Mouse (Mus musculus): ENCODE data around the gene Speg. TPM values are rescaled to one million over a fixed set of nuclear protein-coding genes. Genes with fewer than 3 reads are reported as not detected.

The Speg gene
- 5.7 and 11.3 TPM in 2 replicates for polyA plus RNA-seq (2012; ENCODE audit: insufficient read depth, insufficient read length, missing spikeins)

GRCm38 (mm10) chr1:75374950-75375936 is at the start of gene Speg:
TSS of gene Speg (plus strand) at chr1:75375297.
- peak within 1 kb of the TSS; percentile 45 for H3K4me3 ChIP-seq (ENCODE audit: insufficient read depth, low read depth, low read length)
- peaks cover 4% of the 10 kb centered on the region; the same call in 1 of the 2 replicates for H3K4me1 ChIP-seq (ENCODE audit: control insufficient read depth, insufficient read depth, insufficient read length, low read length)
- H3K27ac ChIP-seq (replicated peaks; ENCODE audit: low read depth, low read length): peak within 1 kb of the TSS; percentile 36

GRCm38 (mm10) chr1:75327461-75327860 is 47.6 kb upstream of the Speg start:
- H3K27ac ChIP-seq (replicated peaks; ENCODE audit: low read depth, low read length): no peak overlapping the region
- no peak overlapping the region for H3K4me3 ChIP-seq (ENCODE audit: insufficient read depth, low read depth, low read length)
- H3K4me1 ChIP-seq (ENCODE audit: control insufficient read depth, insufficient read depth, insufficient read length, low read length): no peaks in the 10 kb centered on the region

GRCm38 (mm10) chr1:75331271-75331670 is 43.8 kb upstream of the Speg start:
- Histone ChIP-seq H3K27ac (replicated peaks; ENCODE audit: low read depth, low read length) (no peak overlapping the region), H3K4me3 (ENCODE audit: insufficient read depth, low read depth, low read length) (no peak overlapping the region), H3K4me1 (ENCODE audit: control insufficient read depth, insufficient read depth, insufficient read length, low read length) (no peaks in the 10 kb centered on the region)

- H3K27ac ChIP-seq (replicated peaks; ENCODE audit: low read depth, low read length): no peak overlapping the region
- H3K4me1 ChIP-seq (ENCODE audit: control insufficient read depth, insufficient read depth, insufficient read length, low read length): no peaks in the 10 kb centered on the region
Observed at GRCm38 (mm10) chr1:75336461-75336860, 38.6 kb upstream of the Speg start.

GRCm38 (mm10) chr1:75337097-75337496 is 38.0 kb upstream of the Speg start:
- Histone ChIP-seq H3K4me1 (ENCODE audit: control insufficient read depth, insufficient read depth, insufficient read length, low read length) (no peaks in the 10 kb centered on the region), H3K4me3 (ENCODE audit: insufficient read depth, low read depth, low read length) (no peak overlapping the region), H3K27ac (replicated peaks; ENCODE audit: low read depth, low read length) (no peak overlapping the region)

More at GRCm38 (mm10) chr1:75336461-75336860, 38.6 kb upstream of the Speg start:
- no peak overlapping the region for H3K4me3 ChIP-seq (ENCODE audit: insufficient read depth, low read depth, low read length)

- no peak overlapping the region for H3K4me3 ChIP-seq (ENCODE audit: insufficient read depth, low read depth, low read length)
- H3K27ac ChIP-seq (replicated peaks; ENCODE audit: low read depth, low read length): no peak overlapping the region
- no peaks in the 10 kb centered on the region for H3K4me1 ChIP-seq (ENCODE audit: control insufficient read depth, insufficient read depth, insufficient read length, low read length)
Observed at GRCm38 (mm10) chr1:75338091-75338694, 36.9 kb upstream of the Speg start.

GRCm38 (mm10) chr1:75339337-75339736 is 35.8 kb upstream of the Speg start:
- H3K27ac ChIP-seq (replicated peaks; ENCODE audit: low read depth, low read length): no peak overlapping the region
- H3K4me3 ChIP-seq (ENCODE audit: insufficient read depth, low read depth, low read length): no peak overlapping the region
- no peaks in the 10 kb centered on the region for H3K4me1 ChIP-seq (ENCODE audit: control insufficient read depth, insufficient read depth, insufficient read length, low read length)

DNA sequence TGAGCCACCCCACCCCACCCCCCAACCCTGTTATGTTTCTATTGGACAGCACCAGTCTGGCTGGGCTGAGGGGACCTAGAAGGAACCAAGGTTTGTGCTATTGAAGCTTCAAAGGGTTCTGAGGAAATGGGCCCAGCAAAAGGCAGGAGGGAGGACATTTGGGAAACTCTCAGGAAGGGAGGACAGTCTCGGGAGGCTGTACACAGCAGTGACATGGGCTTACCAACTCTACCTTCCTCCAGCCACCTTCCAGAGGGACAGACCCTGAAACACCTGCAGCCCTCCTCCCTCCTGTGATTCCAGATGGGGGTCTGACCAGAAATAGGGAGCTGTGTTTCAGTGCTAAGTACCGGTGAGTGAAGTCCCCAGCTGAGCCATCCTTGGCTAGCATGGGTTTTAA is 34.6 kb upstream of the Speg start:
- no peak overlapping the region for H3K27ac ChIP-seq (replicated peaks; ENCODE audit: low read depth, low read length)

GRCm38 (mm10) chr1:75342874-75343416 is 32.2 kb upstream of the Speg start:
- no peaks in the 10 kb centered on the region for H3K4me1 ChIP-seq (ENCODE audit: control insufficient read depth, insufficient read depth, insufficient read length, low read length)
- H3K4me3 ChIP-seq (ENCODE audit: insufficient read depth, low read depth, low read length): no peak overlapping the region
- no peak overlapping the region for H3K27ac ChIP-seq (replicated peaks; ENCODE audit: low read depth, low read length)

More for the DNA sequence above, 34.6 kb upstream of the Speg start:
- Histone ChIP-seq H3K4me3 (ENCODE audit: insufficient read depth, low read depth, low read length) (no peak overlapping the region), H3K4me1 (ENCODE audit: control insufficient read depth, insufficient read depth, insufficient read length, low read length) (no peaks in the 10 kb centered on the region)

DNA sequence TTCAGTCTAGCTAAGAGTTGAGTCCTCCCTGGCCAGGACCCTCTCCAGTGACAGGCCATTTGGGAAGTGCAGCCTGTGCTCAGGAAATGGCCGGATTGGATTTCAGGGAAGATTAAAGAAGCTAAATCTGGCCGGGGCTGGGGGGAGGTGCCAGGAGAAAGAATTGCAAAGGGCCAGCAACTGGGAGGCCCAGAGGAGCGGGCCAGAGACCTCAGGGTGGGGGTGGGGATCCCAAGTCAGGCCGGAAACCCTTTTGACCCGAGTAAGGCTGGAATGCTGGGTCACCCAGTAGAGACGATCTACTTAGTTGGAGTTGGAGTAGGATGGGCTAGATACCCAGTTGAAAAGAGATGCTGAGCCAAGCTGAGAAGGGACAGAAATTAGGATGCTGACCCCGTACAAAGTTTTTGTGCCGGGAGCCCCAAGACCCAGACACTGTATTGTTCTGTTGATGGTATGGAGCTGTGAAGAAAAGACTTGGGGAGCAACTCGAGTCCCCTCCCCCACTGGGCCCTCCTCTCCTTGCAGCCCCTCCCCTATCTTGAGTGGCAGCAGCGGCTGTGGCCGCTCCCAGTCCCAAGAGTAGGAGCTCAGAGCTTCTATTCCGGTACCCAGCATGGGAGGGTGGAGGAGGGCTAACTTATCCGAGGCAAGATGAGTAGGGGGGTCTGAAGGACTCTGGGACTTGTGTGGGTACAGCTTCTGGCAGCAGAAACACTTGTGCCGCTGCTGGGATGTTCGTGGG is 30.6 kb upstream of the Speg start:
- no peaks in the 10 kb centered on the region for H3K4me1 ChIP-seq (ENCODE audit: control insufficient read depth, insufficient read depth, insufficient read length, low read length)
- no peak overlapping the region for H3K4me3 ChIP-seq (ENCODE audit: insufficient read depth, low read depth, low read length)
- peak overlapping the region; percentile 36; the same call in 1 of the 2 replicates for H3K27ac ChIP-seq (replicated peaks; ENCODE audit: low read depth, low read length)

DNA sequence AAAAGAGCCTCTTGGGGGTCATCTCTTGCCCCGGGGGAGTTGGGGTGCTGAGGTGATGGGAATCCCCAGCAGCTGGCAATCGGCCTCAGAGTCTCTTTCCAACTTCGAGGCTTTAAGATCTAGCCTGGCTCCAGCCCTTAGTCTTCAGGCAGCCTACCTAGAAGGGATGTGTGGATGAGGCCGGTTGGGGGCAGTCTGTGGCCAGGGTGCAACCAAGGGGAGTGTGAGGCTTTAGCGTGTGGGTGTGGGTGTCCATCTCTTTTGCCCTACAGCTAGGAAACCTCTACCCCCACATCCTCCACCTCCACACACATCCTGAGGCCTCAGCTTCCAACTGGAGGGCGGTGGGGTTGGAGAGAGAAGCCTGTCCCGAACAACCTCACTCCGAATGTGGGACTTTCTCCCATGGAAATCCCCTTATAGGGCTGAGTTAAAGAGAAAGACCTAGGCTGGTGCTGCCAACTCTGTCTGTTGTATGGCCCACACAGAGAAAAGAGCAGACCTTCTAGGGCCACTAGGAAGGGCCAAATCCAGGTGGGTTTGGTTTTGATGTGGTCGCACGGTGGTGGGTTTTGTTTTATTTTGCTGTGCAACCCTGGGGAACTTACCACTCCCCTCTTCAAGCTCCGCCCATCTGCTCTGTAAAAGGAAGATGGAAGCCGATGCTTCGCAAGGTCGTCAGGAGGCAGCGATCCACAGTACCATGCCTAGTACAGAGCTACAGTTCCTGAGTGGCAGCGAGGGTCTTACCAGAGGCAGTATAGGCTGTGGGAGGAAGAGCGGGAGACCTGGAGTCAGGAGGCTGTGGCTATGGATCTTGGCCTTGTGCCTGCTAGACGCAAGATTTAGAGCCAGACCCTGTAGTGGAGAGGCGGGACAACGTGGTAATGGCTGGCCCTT is 29.8 kb upstream of the Speg start:
- H3K27ac ChIP-seq (replicated peaks; ENCODE audit: low read depth, low read length): no peak overlapping the region
- no peaks in the 10 kb centered on the region for H3K4me1 ChIP-seq (ENCODE audit: control insufficient read depth, insufficient read depth, insufficient read length, low read length)
- no peak overlapping the region for H3K4me3 ChIP-seq (ENCODE audit: insufficient read depth, low read depth, low read length)

DNA sequence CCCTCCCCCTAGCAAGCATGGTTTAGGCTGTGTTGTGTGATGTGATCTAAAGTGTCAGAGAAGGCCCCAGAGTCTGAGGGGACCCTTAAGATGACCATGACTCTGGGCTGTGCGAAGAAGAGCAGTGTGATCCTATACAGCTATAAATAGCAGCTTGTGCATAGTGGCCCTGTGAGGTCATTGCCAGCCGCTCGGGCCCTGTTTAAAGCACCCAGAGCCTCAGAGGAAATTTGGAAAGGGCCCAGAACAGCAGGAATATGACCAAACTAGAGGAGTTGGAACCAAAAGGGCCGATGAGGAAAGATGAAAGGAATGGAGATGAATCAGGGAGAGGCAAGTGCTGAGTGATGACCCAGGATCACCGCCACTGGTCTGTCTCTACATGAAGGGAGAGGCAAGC is 27.8 kb upstream of the Speg start:
- Histone ChIP-seq H3K27ac (replicated peaks; ENCODE audit: low read depth, low read length) (no peak overlapping the region), H3K4me3 (ENCODE audit: insufficient read depth, low read depth, low read length) (no peak overlapping the region), H3K4me1 (ENCODE audit: control insufficient read depth, insufficient read depth, insufficient read length, low read length) (no peaks in the 10 kb centered on the region)

- no peak overlapping the region for H3K27ac ChIP-seq (replicated peaks; ENCODE audit: low read depth, low read length)
- no peak overlapping the region for H3K4me3 ChIP-seq (ENCODE audit: insufficient read depth, low read depth, low read length)
- H3K4me1 ChIP-seq (ENCODE audit: control insufficient read depth, insufficient read depth, insufficient read length, low read length): no peaks in the 10 kb centered on the region
Observed at GRCm38 (mm10) chr1:75349275-75349674, 25.8 kb upstream of the Speg start.

GRCm38 (mm10) chr1:75357261-75357660 is 17.8 kb upstream of the Speg start:
- Histone ChIP-seq H3K4me1 (ENCODE audit: control insufficient read depth, insufficient read depth, insufficient read length, low read length) (peaks cover 2% of the 10 kb centered on the region; the same call in 1 of the 2 replicates), H3K4me3 (ENCODE audit: insufficient read depth, low read depth, low read length) (no peak overlapping the region), H3K27ac (replicated peaks; ENCODE audit: low read depth, low read length) (peak overlapping the region; percentile 66)

Data from brown adipose tissue, adult 24 weeks (tissue).